Mouse (Mus musculus) E14TG2a.4 (cell line): ENCODE measurements at regions not wholly inside any gene's neighbourhood (a gene's known extent, or its start where the extent isn't known, plus 50 kb on each side); places are given as distances from the start of the nearest gene placed in this dataset.

Source experiments
- H3K27me3 ChIP-seq: 2 replicates; pipeline ENCODE4 v1.6.1; 2014; ENCODE audit warnings: low read length, control low read depth; ENCODE audit not compliant: insufficient read depth
- H3K36me3 ChIP-seq: 2 replicates; pipeline ENCODE4 v1.6.1; 2014; ENCODE audit warnings: low read length, control low read depth; ENCODE audit not compliant: insufficient read depth
- H3K4me1 ChIP-seq: replicated peaks from 2 replicates; pipeline ENCODE4 v1.6.1; 2014; ENCODE audit warnings: low read depth, low read length, control low read depth
- H3K4me3 ChIP-seq: replicated peaks from 2 replicates; pipeline ENCODE4 v1.5.1; 2014; ENCODE audit warnings: mild to moderate bottlenecking, low read length
- H3K9me3 ChIP-seq: 2 replicates; pipeline ENCODE4 v1.6.1; 2014; ENCODE audit warnings: low read length, control low read depth
- CTCF ChIP-seq: conservative IDR thresholded peaks from 2 replicates; pipeline ENCODE4 v1.5.1; 2014; ENCODE audit warnings: low read length
- NANOG ChIP-seq: IDR thresholded peaks from 2 replicates; pipeline ENCODE4 v1.6.1; 2014; ENCODE audit warnings: borderline replicate concordance, low read length, mixed read lengths
- POU5F1 ChIP-seq: IDR thresholded peaks from 2 replicates; pipeline ENCODE4 v1.6.1; 2014; ENCODE audit warnings: low read length, borderline replicate concordance

DNA sequence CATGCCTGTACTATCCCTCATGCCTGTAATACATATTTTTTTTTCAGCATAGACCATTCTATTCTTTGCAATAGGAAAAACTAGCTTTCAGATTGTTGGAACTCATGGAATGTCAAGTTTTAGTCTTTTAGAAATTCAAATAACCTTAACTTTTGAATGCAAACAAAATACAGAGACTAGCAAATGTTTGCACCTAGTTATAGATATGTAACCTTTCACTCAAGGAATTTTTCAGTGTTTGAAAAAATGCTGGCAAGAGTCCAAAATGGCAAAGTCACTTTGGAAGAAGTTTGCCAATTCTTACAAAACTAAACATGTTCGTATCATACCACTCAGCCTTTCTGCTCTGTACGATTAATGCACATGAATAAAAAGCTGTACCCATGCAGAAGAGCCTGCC is 409.6 kb downstream of the Klf5 start:
- H3K4me3 ChIP-seq = no peak overlapping the region
- H3K9me3 ChIP-seq = no peaks in the 10 kb centered on the region
- H3K4me1 ChIP-seq = no peaks in the 10 kb centered on the region
- no peaks in the 10 kb centered on the region for H3K36me3 ChIP-seq
- no peak for TF ChIP-seq NANOG
- TF ChIP-seq POU5F1 = no peak
- TF ChIP-seq CTCF = no peak
- no peaks in the 10 kb centered on the region for H3K27me3 ChIP-seq

DNA sequence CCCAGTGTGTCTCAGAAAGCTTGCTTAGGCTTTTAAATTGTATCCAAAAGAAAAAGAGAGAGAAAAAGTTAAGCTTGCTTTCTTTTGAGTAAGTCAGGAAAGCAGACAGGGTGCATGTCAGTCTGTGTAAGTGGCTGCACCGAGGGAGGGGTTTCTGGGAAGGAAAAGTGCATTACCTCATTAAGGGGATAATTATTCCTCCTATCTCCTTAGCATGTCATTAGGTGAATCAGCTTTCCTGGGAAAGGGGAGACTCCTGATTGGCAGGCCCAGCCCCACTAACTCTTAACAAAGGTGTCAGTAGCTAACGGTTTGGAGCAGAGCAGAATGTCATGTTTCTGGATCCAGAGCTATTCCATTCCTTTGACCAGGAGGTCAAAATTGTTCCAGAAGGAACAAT is 411.3 kb downstream of the Klf5 start:
- Histone ChIP-seq H3K4me1 (no peaks in the 10 kb centered on the region), H3K4me3 (no peak overlapping the region), H3K36me3 (no peaks in the 10 kb centered on the region), H3K27me3 (no peaks in the 10 kb centered on the region), H3K9me3 (peaks cover 9% of the 10 kb centered on the region)
- TF ChIP-seq POU5F1 (no peak), CTCF (no peak), NANOG (no peak)

- Histone ChIP-seq H3K36me3 (no peaks in the 10 kb centered on the region), H3K27me3 (no peaks in the 10 kb centered on the region), H3K4me3 (no peak overlapping the region), H3K9me3 (peaks cover 9% of the 10 kb centered on the region), H3K4me1 (no peaks in the 10 kb centered on the region)
- TF ChIP-seq NANOG (peak; percentile 34; the same call in 1 of the 2 replicates), CTCF (no peak), POU5F1 (no peak)
Measured at GRCm38 (mm10) chr14:99710656-99711177, 412.2 kb downstream of the Klf5 start.

GRCm38 (mm10) chr14:99712624-99713023 is 414.1 kb downstream of the Klf5 start:
- TF ChIP-seq NANOG = no peak
- TF ChIP-seq CTCF = no peak
- no peak for TF ChIP-seq POU5F1
- peaks cover 9% of the 10 kb centered on the region for H3K9me3 ChIP-seq
- no peaks in the 10 kb centered on the region for H3K27me3 ChIP-seq
- no peaks in the 10 kb centered on the region for H3K36me3 ChIP-seq
- H3K4me1 ChIP-seq = no peaks in the 10 kb centered on the region
- H3K4me3 ChIP-seq = no peak overlapping the region

DNA sequence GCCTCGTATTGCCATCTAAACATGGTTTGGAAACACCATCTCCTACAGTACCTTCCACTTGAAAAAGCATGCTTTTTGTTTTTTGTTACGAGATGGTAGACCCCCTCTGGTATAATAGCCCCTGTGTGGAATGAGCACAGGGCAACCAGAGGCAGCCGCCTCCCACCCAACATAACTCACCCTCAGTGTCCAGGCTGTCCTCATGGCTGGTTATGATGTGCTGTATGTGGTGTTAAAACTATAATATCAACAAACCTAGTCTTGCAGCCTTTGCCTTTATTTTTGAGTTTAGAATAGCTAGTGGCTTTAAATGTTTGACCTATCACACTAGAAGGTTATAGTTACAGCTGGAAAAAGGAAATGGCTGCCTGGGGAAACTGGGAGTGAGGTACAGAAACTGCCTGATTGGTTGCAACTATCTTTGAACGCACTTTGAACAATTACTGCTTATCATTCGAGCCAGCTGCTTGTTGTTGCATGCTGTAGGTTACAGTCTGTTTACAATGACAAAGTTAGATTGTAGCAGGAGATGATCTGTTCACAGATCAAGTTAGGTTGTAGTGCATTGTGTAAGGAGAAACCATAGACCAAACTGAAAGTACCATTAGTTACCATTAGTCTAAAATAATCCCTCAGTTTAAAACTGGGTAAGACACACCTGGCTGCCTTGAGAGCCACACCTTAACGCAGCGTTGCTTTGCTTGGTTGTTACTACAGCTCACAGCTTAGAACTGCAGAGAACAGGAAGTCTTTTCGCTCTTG is 414.8 kb downstream of the Klf5 start:
- TF ChIP-seq NANOG (no peak), CTCF (no peak), POU5F1 (no peak)
- Histone ChIP-seq H3K27me3 (no peaks in the 10 kb centered on the region), H3K4me1 (no peaks in the 10 kb centered on the region), H3K4me3 (no peak overlapping the region), H3K9me3 (peaks cover 9% of the 10 kb centered on the region), H3K36me3 (no peaks in the 10 kb centered on the region)

DNA sequence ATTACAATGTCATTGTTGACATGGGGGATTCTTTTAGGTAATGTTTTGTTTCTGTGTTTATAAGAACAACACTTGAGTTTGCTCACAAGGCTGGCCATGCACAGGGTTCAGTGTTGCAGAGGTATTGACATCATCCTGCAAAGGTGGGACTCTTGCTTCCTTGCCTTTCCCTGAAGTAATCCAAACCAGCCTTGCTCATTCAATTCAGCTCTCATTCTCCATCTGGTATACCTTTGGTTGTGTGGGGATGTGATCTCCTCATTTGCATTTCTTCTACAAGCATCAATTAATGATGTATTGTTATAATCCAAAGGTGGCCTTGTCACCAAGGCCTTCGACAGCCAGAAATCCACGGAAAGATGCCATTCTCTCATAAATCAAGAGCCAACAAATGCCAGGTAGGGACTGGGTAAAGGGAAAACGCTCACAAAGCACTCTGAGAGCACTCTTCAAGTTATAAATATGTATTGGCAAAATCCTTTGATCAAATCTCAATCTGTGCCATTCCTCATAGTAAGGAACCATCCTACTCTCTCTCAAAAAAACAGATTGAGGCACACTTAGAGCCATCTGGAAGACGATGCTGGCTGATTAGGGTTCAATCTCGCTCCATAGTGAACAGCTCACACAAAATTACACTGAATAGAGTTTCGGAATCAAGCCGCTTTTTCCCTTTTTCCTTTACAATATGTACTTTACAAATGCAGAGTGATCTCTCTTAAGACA is 435.1 kb downstream of the Klf5 start:
- Histone ChIP-seq H3K4me1 (no peaks in the 10 kb centered on the region), H3K4me3 (no peak overlapping the region), H3K27me3 (no peaks in the 10 kb centered on the region), H3K9me3 (no peaks in the 10 kb centered on the region), H3K36me3 (no peaks in the 10 kb centered on the region)
- no peak for TF ChIP-seq CTCF
- TF ChIP-seq POU5F1 = no peak
- no peak for TF ChIP-seq NANOG

DNA sequence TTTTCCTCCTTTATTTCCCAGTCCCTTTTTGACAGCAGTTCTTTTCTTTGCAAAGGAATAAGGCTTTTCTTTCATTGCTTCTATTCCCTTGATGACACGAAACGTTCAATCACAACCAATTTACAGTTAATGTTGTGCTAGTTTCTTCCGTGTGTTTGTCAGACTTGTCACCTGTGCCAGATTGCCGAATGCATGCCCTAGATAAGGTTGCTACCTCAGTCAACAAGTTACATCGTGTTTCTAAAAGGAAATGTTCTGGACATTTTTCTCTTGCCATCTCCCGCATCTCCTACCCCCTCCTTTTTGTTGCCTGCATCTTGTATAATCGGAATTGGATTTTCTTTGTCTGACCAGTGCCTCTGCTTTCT is 435.7 kb downstream of the Klf5 start:
- Histone ChIP-seq H3K36me3 (no peaks in the 10 kb centered on the region), H3K4me1 (no peaks in the 10 kb centered on the region), H3K4me3 (no peak overlapping the region), H3K27me3 (no peaks in the 10 kb centered on the region), H3K9me3 (no peaks in the 10 kb centered on the region)
- TF ChIP-seq CTCF = no peak
- TF ChIP-seq POU5F1 = no peak
- TF ChIP-seq NANOG = no peak

DNA sequence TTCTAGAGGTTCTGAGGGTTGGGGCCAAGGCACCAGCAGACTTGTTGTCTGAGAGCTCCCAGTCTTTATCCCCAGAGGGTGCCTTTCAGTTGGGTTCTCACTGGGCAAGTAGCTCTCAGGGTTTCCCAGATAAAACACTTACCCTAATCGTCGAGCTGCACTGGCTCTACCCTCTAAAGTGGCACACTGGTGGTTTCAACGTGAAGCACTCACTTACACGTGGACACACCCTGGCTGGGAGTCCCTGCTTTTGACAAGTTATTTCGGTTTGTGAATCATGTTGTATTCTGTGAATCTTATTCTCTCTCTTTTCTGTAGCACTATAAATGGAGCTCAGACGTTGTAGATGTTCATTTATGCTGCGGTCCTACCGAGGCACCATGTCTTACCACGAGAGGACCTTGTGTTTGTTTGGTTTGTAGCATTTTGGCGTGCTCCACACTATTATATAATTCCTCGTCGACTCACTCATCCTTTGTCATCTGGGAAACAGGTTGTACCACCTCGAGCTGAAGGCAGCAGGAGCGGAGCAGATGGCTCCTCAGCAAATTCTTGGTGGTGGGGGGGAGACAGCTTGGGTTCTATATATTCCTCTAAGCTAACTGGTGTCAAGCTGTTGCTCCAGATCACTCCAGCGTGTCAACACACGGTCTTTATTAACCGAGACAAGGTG is 445.3 kb downstream of the Klf5 start:
- Histone ChIP-seq H3K4me3 (no peak overlapping the region), H3K27me3 (no peaks in the 10 kb centered on the region), H3K4me1 (peaks cover 4% of the 10 kb centered on the region; the same call in 1 of the 2 replicates), H3K9me3 (no peaks in the 10 kb centered on the region), H3K36me3 (no peaks in the 10 kb centered on the region)
- TF ChIP-seq POU5F1 = no peak
- TF ChIP-seq NANOG = no peak
- TF ChIP-seq CTCF = no peak
